Mouse (Mus musculus) kidney, embryonic 14.5 days (tissue): ENCODE results near the gene Abtb2. TPM values are rescaled to one million over a fixed set of nuclear protein-coding genes. Genes with fewer than 3 reads are reported as not detected.

ENCODE experiments used
- ATAC-seq: fragments of 200-750 bp; cut with Nextera tagmentation; 2 replicates; pipeline ENCODE4 v1.8.0; 2017; ENCODE audit warnings: moderate number of reproducible peaks, mild to moderate bottlenecking, moderate TSS enrichment, moderate library complexity; ENCODE audit not compliant: low FRiP score, low TSS enrichment
- H3K27ac ChIP-seq: fragments of 300-500 bp; sonication (generic); 2 replicates; pipeline ENCODE4 v1.5.1; 2014; ENCODE audit warnings: low read depth, mild to moderate bottlenecking, low read length, moderate library complexity, mixed read lengths
- H3K27me3 ChIP-seq: fragments of 300-500 bp; sonication (generic); 2 replicates; pipeline ENCODE4 v1.6.1; 2014; ENCODE audit warnings: mild to moderate bottlenecking, low read length; ENCODE audit not compliant: control insufficient read depth, insufficient read depth
- H3K36me3 ChIP-seq: fragments of 300-500 bp; sonication (generic); 2 replicates; pipeline ENCODE4 v1.6.1; 2014; ENCODE audit warnings: low read length, mixed read lengths; ENCODE audit not compliant: control insufficient read depth, insufficient read depth
- H3K4me1 ChIP-seq: fragments of 300-500 bp; sonication (generic); 2 replicates; pipeline ENCODE4 v1.6.1; 2014; ENCODE audit warnings: low read length, mixed read lengths; ENCODE audit not compliant: control insufficient read depth, insufficient read depth
- H3K4me2 ChIP-seq: fragments of 300-500 bp; sonication (generic); replicated peaks from 2 replicates; pipeline ENCODE4 v1.6.1; 2014; ENCODE audit warnings: low read depth, mild to moderate bottlenecking, low read length
- H3K4me3 ChIP-seq: fragments of 300-500 bp; sonication (generic); 2 replicates; pipeline ENCODE4 v1.5.1; 2014; ENCODE audit warnings: mild to moderate bottlenecking, low read length
- H3K9ac ChIP-seq: fragments of 300-500 bp; sonication (generic); 2 replicates; pipeline ENCODE4 v1.6.1; 2014; ENCODE audit warnings: low read depth, mild to moderate bottlenecking, low read length, moderate library complexity
- H3K9me3 ChIP-seq: fragments of 300-500 bp; sonication (generic); 2 replicates; pipeline ENCODE4 v1.6.1; 2016; ENCODE audit warnings: low read length; ENCODE audit not compliant: control insufficient read depth
- WGBS: fragments of 180-500 bp; shearing (Covaris S2); extraction: QIAGEN DNeasy Blood & Tissue Kit; methylation state at CpG from one replicate; pipeline ENCODE4 v1.1.7; 2014; 5-methylcytosine and 5-hydroxymethylcytosine counted together
- polyA plus RNA-seq: library from polyadenylated mRNA; unstranded; fragments of >200 nt; fragmentation: Nextera tagmentation; extraction: Ambion mirVana; gene quantifications from 2 replicates; pipeline ENCODE4 v1.2.1, GENCODE M21; 2014

Gene Abtb2
- polyA plus RNA-seq, 1 experiment from 2014 or later: 7.6 TPM

DNA sequence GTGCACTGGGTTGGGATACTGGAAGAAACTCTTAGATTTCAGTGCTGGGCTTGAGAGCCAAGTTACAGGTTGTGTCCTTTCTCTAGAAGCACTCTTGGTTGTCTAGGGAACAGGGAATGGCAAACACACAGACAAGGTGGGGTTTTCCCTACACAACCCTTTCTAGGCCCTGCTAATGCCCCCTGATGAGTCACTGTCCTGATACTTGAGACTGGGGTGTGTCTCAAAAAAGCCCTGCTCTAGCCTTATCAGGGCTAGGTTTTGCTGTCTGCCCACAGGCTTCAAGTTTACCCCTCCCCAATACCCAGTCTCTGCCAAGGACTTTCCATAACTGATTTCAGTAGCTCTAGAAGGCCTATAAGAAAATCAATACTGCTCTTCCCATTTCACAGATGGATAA lies 89.9 kb downstream of the Abtb2 start:
- ATAC-seq: no peak
- no peak overlapping the region for H3K27ac ChIP-seq
- H3K4me1 ChIP-seq: 0 out of 2 replicates have a peak, but pooled peaks cover 7% of the 10 kb centered on the region
- no peak overlapping the region for H3K4me3 ChIP-seq
- H3K36me3 ChIP-seq: no peaks in the 10 kb centered on the region
- no peak overlapping the region for H3K9ac ChIP-seq
- H3K9me3 ChIP-seq: no peaks in the 10 kb centered on the region
- H3K27me3 ChIP-seq: no peaks in the 10 kb centered on the region
- no peak overlapping the region for H3K4me2 ChIP-seq

GRCm38 (mm10) chr2:103659167-103659566 lies 93.1 kb downstream of the Abtb2 start:
- 74% methylated on average over 4 of the region's 4 CpGs for WGBS
- Histone ChIP-seq H3K4me2 (no peak overlapping the region), H3K9me3 (no peaks in the 10 kb centered on the region), H3K4me1 (0 out of 2 replicates have a peak, but pooled peaks cover 16% of the 10 kb centered on the region), H3K4me3 (no peak overlapping the region), H3K27ac (no peak overlapping the region), H3K27me3 (no peaks in the 10 kb centered on the region), H3K9ac (no peak overlapping the region), H3K36me3 (no peaks in the 10 kb centered on the region)
- no peak for ATAC-seq

- ATAC-seq: no peak
- H3K27me3 ChIP-seq: no peaks in the 10 kb centered on the region
- H3K36me3 ChIP-seq: no peaks in the 10 kb centered on the region
- no peak overlapping the region for H3K9ac ChIP-seq
- H3K4me1 ChIP-seq: 0 out of 2 replicates have a peak, but pooled peaks cover 16% of the 10 kb centered on the region
- no peak overlapping the region for H3K27ac ChIP-seq
- 63% methylated on average over 15 of the region's 15 CpGs for WGBS
- no peak overlapping the region for H3K4me2 ChIP-seq
- no peaks in the 10 kb centered on the region for H3K9me3 ChIP-seq
- H3K4me3 ChIP-seq: no peak overlapping the region
Observed at GRCm38 (mm10) chr2:103659648-103660556, 93.8 kb downstream of the Abtb2 start.

GRCm38 (mm10) chr2:103661696-103662095 lies 95.6 kb downstream of the Abtb2 start:
- H3K4me1 ChIP-seq: 0 out of 2 replicates have a peak, but pooled peaks cover 16% of the 10 kb centered on the region
- no peak overlapping the region for H3K9ac ChIP-seq
- no peaks in the 10 kb centered on the region for H3K9me3 ChIP-seq
- no peak overlapping the region for H3K4me2 ChIP-seq
- no peak for ATAC-seq
- H3K27me3 ChIP-seq: no peaks in the 10 kb centered on the region
- no peak overlapping the region for H3K27ac ChIP-seq
- 44% methylated on average over 1 of the region's 1 CpGs for WGBS
- H3K36me3 ChIP-seq: no peaks in the 10 kb centered on the region
- H3K4me3 ChIP-seq: no peak overlapping the region

DNA sequence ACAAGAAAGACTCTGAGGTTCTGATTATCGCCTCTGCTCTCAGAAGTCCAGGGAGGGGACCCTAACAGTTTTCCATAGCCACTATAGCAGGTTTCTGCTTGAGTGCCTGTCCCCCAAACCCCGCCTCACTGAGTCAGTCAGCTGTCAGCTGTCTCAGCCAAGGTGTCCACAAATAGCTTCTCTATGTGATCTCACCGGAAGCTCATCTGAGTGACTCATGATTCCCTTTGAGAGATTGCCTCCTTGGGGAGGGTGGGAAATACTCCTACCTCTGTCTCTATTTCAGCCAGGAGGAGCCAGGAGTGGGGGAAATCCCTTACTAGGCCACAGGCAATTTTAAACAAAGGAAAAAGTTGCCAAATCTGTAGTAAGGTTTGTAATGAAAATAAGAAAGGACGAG lies 96.0 kb downstream of the Abtb2 start:
- H3K27ac ChIP-seq: no peak overlapping the region
- ATAC-seq: no peak

DNA sequence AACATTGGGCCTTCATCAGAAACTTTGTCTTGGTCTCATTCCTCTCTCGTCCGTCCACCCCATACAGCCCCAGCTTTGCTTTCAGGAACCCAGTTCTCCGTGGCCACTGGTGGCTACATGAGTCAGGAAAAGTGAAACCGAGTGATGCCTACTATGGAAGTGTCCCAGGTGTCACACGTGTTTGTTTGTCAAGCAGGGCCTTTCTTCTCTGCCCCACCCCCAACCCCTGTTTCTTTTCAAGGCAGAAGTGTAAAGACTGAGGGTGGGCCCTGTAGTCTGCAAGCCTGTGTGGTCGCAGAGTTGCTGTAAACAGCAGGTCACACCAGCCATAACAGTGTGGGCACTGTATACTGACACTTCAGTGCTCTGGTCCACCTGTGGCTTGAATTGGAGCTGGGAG lies 98.2 kb downstream of the Abtb2 start:
- no peaks in the 10 kb centered on the region for H3K9me3 ChIP-seq
- H3K4me3 ChIP-seq: no peak overlapping the region
- no peaks in the 10 kb centered on the region for H3K36me3 ChIP-seq
- no peak overlapping the region for H3K9ac ChIP-seq
- no peak overlapping the region for H3K4me2 ChIP-seq
- 68% methylated on average over 6 of the region's 6 CpGs for WGBS
- H3K4me1 ChIP-seq: peaks cover 25% of the 10 kb centered on the region; the same call in 1 of the 2 replicates
- ATAC-seq: no peak
- H3K27me3 ChIP-seq: no peaks in the 10 kb centered on the region
- H3K27ac ChIP-seq: no peak overlapping the region

More for the DNA sequence above, 96.0 kb downstream of the Abtb2 start:
- no peaks in the 10 kb centered on the region for H3K36me3 ChIP-seq
- WGBS: 61% methylated on average over 4 of the region's 4 CpGs
- H3K4me3 ChIP-seq: no peak overlapping the region
- no peak overlapping the region for H3K4me2 ChIP-seq
- no peak overlapping the region for H3K9ac ChIP-seq
- no peaks in the 10 kb centered on the region for H3K27me3 ChIP-seq
- 0 out of 2 replicates have a peak, but pooled peaks cover 16% of the 10 kb centered on the region for H3K4me1 ChIP-seq
- H3K9me3 ChIP-seq: no peaks in the 10 kb centered on the region

GRCm38 (mm10) chr2:103667962-103668815 lies 102.1 kb downstream of the Abtb2 start:
- Histone ChIP-seq H3K36me3 (no peaks in the 10 kb centered on the region), H3K4me1 (peaks cover 9% of the 10 kb centered on the region; the same call in 1 of the 2 replicates), H3K4me2 (no peak overlapping the region), H3K9me3 (no peaks in the 10 kb centered on the region), H3K9ac (no peak overlapping the region), H3K27ac (no peak overlapping the region), H3K4me3 (no peak overlapping the region), H3K27me3 (no peaks in the 10 kb centered on the region)
- peak; percentile 34; the same call in 1 of the 2 replicates for ATAC-seq
- WGBS: 52% methylated on average over 8 of the region's 8 CpGs

DNA sequence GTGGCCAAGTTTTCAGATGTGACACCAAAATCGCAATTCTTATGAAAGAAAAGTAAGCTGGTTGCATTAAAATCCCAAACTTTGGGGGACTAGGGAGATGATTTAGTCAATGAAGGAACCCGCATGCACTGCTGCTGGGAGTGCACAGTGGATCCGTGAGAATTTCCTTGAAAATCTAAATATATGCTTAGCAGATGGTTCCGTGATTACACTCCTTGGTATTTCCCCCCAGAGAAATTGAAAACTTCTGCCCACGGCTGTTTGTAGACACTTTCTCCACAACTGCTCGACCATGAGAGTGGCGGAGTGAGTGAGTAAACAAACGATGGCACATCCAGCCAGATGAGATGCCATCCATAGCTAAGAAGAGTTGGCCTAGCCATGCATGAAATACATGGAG lies 102.8 kb downstream of the Abtb2 start:
- no peak; the same call in 1 of the 2 replicates for ATAC-seq
- H3K27me3 ChIP-seq: no peaks in the 10 kb centered on the region

More for the DNA sequence above, 102.8 kb downstream of the Abtb2 start:
- H3K9ac ChIP-seq: no peak overlapping the region
- WGBS: 60% methylated on average over 8 of the region's 8 CpGs
- H3K9me3 ChIP-seq: no peaks in the 10 kb centered on the region
- no peak overlapping the region for H3K4me2 ChIP-seq
- H3K4me3 ChIP-seq: no peak overlapping the region
- H3K36me3 ChIP-seq: no peaks in the 10 kb centered on the region
- peaks cover 9% of the 10 kb centered on the region; the same call in 1 of the 2 replicates for H3K4me1 ChIP-seq
- no peak overlapping the region for H3K27ac ChIP-seq
